8 mouse cellular contexts compared by ENCODE assay signal in genomic region chr1:184731091-184731640, GRCm38 (mm10). TPM values are rescaled to one million over a fixed set of nuclear protein-coding genes. Genes with fewer than 3 reads are reported as not detected.
DNase-seq lines count a peak whose midpoint lies in the region; ATAC-seq and TF ChIP-seq lines count a peak whose summit lies in the region.

No protein-coding gene starts in this region.

- H3K9ac ChIP-seq in heart, embryonic 14.5 days (ENCODE audit: low read length): peak overlapping the region; percentile 72
- H3K9ac ChIP-seq in ES-Bruce4 (ENCODE audit: low read depth, poor library complexity, severe bottlenecking): 0 out of 2 replicates have a peak overlapping the region, but pooled peaks have one; percentile 77
- H3K9ac ChIP-seq in forebrain, embryonic 15.5 days (replicated peaks): 0 out of 2 replicates have a peak overlapping the region, but pooled peaks have one; percentile 32
- H3K9ac ChIP-seq in liver, embryonic 16.5 days (ENCODE audit: low read depth, low read length): peak overlapping the region; percentile 59

- no peak for TF ChIP-seq EP300 in ES-Bruce4 (IDR thresholded peaks at IDR 0.05; ENCODE audit: insufficient read depth, low read depth, low read length)

- H3K4me1 ChIP-seq in heart, embryonic 14.5 days (ENCODE audit: control insufficient read depth in 2 of 2, insufficient read depth in 2 of 2, low read length in 2 of 2): peaks cover 6 to 31% of the 10 kb centered on the region in 2 experiments; a peak in 2 of 4 replicates
- no peaks in the 10 kb centered on the region for H3K4me1 ChIP-seq in ES-Bruce4 (ENCODE audit: control insufficient read depth, insufficient read depth, low read length)
- peaks cover 30% of the 10 kb centered on the region for H3K4me1 ChIP-seq in forebrain, embryonic 15.5 days
- H3K4me1 ChIP-seq in liver, embryonic 16.5 days (ENCODE audit: control insufficient read depth, low read depth, low read length): peaks cover 14% of the 10 kb centered on the region

- H3K27me3 ChIP-seq in heart, embryonic 14.5 days (ENCODE audit: control insufficient read depth, insufficient read depth, low read length): peaks cover 81% of the 10 kb centered on the region
- H3K27me3 ChIP-seq in ES-Bruce4 (ENCODE audit: control insufficient read depth, insufficient read depth, low read length, poor library complexity, severe bottlenecking): peaks cover 55% of the 10 kb centered on the region
- peaks cover 68% of the 10 kb centered on the region for H3K27me3 ChIP-seq in forebrain, embryonic 15.5 days
- H3K27me3 ChIP-seq in liver, embryonic 16.5 days (ENCODE audit: control insufficient read depth, insufficient read depth, low read depth, low read length): peaks cover 97% of the 10 kb centered on the region

- no peak for TF ChIP-seq CTCF in ES-Bruce4 (IDR thresholded peaks at IDR 0.05; ENCODE audit: low read depth, low read length)

- H3K9me3 ChIP-seq in heart, embryonic 14.5 days (ENCODE audit: control insufficient read depth, low read length): no peaks in the 10 kb centered on the region
- no peaks in the 10 kb centered on the region for H3K9me3 ChIP-seq in ES-Bruce4 (replicated peaks; ENCODE audit: control insufficient read depth, insufficient read depth, low read length, poor library complexity, severe bottlenecking)
- H3K9me3 ChIP-seq in forebrain, embryonic 15.5 days: no peaks in the 10 kb centered on the region
- no peaks in the 10 kb centered on the region for H3K9me3 ChIP-seq in liver, embryonic 16.5 days (replicated peaks; ENCODE audit: control insufficient read depth, low read length)

- peak overlapping the region; percentile 68 to 75 for H3K4me3 ChIP-seq in heart, embryonic 14.5 days (ENCODE audit: control insufficient read depth in 1 of 2, insufficient read depth in 1 of 2, low read depth in 1 of 2, low read length in 2 of 2)
- H3K4me3 ChIP-seq in ES-Bruce4 (ENCODE audit: low read depth, low read length): peak overlapping the region; percentile 72
- peak overlapping the region; percentile 36 for H3K4me3 ChIP-seq in forebrain, embryonic 15.5 days
- peak overlapping the region; percentile 67 for H3K4me3 ChIP-seq in liver, embryonic 16.5 days (ENCODE audit: low read depth, low read length)

- no peak for TF ChIP-seq POLR2A in ES-Bruce4 (IDR thresholded peaks at IDR 0.05; ENCODE audit: insufficient read depth, low read length)

- no peak for ATAC-seq in heart, embryonic 14.5 days (ENCODE audit: insufficient number of reproducible peaks, insufficient read depth, low FRiP score, low read depth)
- ATAC-seq in forebrain, embryonic 15.5 days (replicated peaks): no peak
- ATAC-seq in liver, embryonic 16.5 days (ENCODE audit: low read depth): no peak
- ATAC-seq in megakaryocyte-erythroid progenitor cell, adult 5-6 weeks (replicated peaks; ENCODE audit: low FRiP score, low TSS enrichment, poor library complexity, severe bottlenecking): no peak

- peak overlapping the region; percentile 95 for H3K4me2 ChIP-seq in heart, embryonic 14.5 days (ENCODE audit: low read length)
- peak overlapping the region; percentile 54 for H3K4me2 ChIP-seq in forebrain, embryonic 15.5 days (replicated peaks)
- peak overlapping the region; percentile 79 for H3K4me2 ChIP-seq in liver, embryonic 16.5 days (ENCODE audit: low read depth, low read length)

- no peak for DNase-seq in heart, adult 8-10 months (ENCODE audit: low spot score)
- DNase-seq in right cerebral cortex, postnatal 36 days (ENCODE audit: low spot score in 2 of 2): no peak
- no peak for DNase-seq in ovary, adult 18-20 months (ENCODE audit: low spot score)

- no peaks in the 10 kb centered on the region for H3K36me3 ChIP-seq in heart, embryonic 14.5 days (ENCODE audit: control insufficient read depth, insufficient read depth, low read length)
- no peaks in the 10 kb centered on the region for H3K36me3 ChIP-seq in ES-Bruce4 (ENCODE audit: control insufficient read depth, insufficient read depth, low read length, poor library complexity, severe bottlenecking)
- no peaks in the 10 kb centered on the region for H3K36me3 ChIP-seq in forebrain, embryonic 15.5 days
- no peaks in the 10 kb centered on the region for H3K36me3 ChIP-seq in liver, embryonic 16.5 days (ENCODE audit: control insufficient read depth, insufficient read depth)

- H3K27ac ChIP-seq in heart, embryonic 14.5 days (replicated peaks in 1 of 2; ENCODE audit: control insufficient read depth in 1 of 2, insufficient read depth in 1 of 2, low read depth in 2 of 2, low read length in 2 of 2): peak overlapping the region in 1 of 2 experiments; percentile 71; a peak in 2 of 4 replicates
- H3K27ac ChIP-seq in ES-Bruce4 (ENCODE audit: insufficient read depth, low read length): no peak overlapping the region
- H3K27ac ChIP-seq in forebrain, embryonic 15.5 days (replicated peaks): no peak overlapping the region
- peak overlapping the region; percentile 80 for H3K27ac ChIP-seq in liver, embryonic 16.5 days (ENCODE audit: low read length)

- 6% methylated on average over 18 of the region's 18 CpGs for WGBS in heart, embryonic 14.5 days
- 2% methylated on average over 18 of the region's 18 CpGs for WGBS in forebrain, embryonic 15.5 days
- 10% methylated on average over 18 of the region's 18 CpGs for WGBS in liver, embryonic 16.5 days (ENCODE audit: insufficient replicate concordance)

RNA-seq across cellular contexts. Expression of gene Hlx, which starts 1.3 kb away (rescaled TPM):
- polyA plus RNA-seq in heart, embryonic 14.5 days (2014; fragmentation: Nextera tagmentation; extraction: Ambion mirVana): 7.1 and 7.7 TPM in 2 replicates
- total RNA-seq in heart, adult 8-10 months (2022): 1 to 10 TPM; 7.3 to 8.4 (median 8.0) TPM
- 0.37 TPM in 1 of 2 replicates, not detected in the other for polyA plus RNA-seq in ES-Bruce4 (2011; ENCODE audit: insufficient read depth, insufficient read length, low read depth, missing spikeins)
- polyA plus RNA-seq in forebrain, embryonic 15.5 days (2015; fragmentation: Nextera tagmentation; extraction: Ambion mirVana): 1.1 and 1.5 TPM in 2 replicates
- 5.1 and 6.5 TPM in 2 replicates for polyA plus RNA-seq in liver, embryonic 16.5 days (2015; fragmentation: Nextera tagmentation; extraction: Ambion mirVana)
- total RNA-seq in megakaryocyte-erythroid progenitor cell, adult 5-6 weeks (2014; fragmentation: Nextera tagmentation): 0.96 and 1.4 TPM in 2 replicates
- total RNA-seq in megakaryocyte-erythroid progenitor cell, adult 5-6 weeks (2017): 1.7 TPM in 1 of 2 replicates, not detected in the other
